Mouse (Mus musculus): ENCODE results near the gene Gm10322.

Gm10322 gene

DNA sequence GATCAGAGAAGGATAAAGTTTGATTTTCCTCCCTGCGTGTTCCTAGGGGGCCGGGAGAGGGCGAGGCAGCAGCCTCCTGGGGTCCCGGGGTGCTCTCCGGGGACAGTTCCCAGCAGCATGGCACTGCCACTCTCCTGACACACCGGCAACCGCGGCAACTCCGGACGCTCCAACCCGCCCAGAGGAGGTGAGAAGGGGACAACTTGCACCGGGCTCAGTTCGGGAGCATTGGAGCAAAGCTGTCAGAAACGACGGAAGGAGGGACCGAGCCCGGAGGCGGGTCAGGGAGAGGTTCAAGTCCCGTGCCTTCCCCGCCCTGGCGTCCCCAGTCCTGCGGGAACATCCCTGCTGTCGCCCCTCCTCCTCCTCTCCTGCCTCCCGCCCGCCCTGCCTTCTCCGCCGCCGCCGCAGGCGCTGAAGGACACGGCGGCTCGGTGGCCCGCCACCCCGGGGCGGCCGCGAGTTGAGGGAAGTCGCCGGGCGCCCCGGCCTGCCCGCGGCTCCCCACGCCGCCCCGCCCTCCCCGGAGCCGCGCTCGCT is at the start of gene Gm10322:
Gm10322 (plus strand) TSS at position 83 of the 540 bp plus-strand sequence.
- peak; percentile 67 for DNase-seq (ENCODE audit: low spot score)

DNA sequence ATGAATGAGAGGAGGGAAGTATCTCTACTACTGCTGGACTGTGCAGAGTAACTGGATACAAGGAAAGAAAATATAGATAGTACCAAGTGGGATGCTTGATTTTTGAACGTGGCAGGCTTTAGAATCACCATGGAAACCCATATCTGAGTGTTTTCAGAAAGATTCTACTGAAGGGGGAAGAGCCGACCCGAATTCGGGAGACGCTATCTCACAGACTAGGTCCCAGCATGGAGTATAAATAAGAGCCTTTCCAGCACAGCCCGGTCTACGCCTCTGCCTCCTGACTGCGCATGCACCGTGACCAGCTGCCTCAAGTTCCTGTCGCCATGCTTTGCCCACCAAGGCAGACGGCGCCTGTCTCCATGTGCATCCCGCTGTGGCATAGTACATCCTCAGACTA is 48.9 kb upstream of the Gm10322 start:
- no peak for DNase-seq (ENCODE audit: low spot score)

DNA sequence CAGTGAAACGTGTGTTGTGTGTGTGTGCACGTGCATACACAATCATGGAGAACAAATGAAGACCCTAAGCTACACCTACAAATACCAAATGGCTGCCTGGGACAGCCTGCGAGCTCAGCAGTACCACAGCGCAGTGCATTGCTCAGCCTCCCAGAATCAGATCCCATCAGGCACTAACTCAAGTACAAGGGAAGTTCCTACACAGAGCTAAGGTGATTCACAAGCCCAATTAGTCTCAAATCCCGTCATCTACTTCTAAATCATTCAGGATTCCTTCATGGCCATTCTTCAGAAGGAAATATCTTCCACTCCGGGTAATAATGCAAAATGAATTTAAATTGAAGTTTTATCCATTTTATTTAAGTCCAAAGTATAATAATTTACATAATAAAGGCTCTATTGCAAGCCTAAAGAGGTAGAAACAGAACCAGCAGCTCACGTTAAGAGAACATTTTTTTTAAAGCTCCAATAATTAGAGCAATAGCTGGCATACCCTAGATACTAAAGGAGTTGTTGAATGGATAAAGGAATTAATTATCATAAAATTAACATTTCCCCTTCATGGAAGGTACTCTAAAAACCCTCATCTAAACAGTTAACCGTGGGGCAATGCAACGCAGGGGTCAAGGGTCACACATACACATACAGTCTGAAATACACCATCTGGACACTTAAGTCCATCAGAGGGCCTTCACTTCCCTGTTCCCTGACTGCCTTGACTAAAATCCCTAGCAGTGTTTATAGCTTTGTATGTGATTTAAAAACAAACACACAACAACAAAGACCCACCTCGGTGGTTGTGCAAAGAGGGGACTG is 47.0 kb upstream of the Gm10322 start:
- DNase-seq (ENCODE audit: low spot score): no peak

DNA sequence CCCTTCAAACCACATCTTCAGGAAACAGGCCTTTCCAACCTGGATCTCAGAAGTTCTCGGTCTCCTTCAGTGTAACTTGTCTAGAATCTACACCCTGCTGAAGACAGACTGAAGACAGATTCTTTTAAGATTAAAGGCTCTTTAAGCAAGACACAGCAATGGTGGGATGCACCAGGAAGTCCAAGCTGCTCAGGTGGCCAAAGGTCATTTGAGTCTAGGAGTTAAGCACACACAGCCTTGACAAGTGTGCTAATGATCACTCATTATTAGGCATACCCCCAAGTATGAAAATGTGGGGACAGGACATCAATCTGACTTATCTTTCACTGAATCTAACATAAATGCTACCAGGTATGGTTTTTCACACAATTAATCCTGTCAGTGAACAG is 46.4 kb upstream of the Gm10322 start:
- DNase-seq (ENCODE audit: low spot score): no peak

DNA sequence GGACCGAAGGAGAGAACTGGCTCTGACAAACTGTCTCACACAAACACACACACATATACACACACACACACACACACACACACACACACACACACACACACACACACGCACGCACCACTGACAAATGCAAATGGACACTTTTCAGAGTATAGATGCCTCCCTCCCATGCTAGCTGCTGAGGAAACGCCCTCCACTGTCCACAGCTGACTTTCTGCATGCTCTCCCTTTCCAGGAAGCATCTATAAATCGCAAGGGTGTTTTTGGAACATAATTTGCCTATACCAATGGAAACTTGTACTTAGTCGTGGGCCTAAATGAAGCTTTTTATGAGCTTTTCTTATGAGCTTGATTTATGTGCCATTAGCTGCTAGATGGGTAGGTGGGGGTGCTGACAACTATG is 45.5 kb upstream of the Gm10322 start:
- no peak for DNase-seq (ENCODE audit: low spot score)

DNA sequence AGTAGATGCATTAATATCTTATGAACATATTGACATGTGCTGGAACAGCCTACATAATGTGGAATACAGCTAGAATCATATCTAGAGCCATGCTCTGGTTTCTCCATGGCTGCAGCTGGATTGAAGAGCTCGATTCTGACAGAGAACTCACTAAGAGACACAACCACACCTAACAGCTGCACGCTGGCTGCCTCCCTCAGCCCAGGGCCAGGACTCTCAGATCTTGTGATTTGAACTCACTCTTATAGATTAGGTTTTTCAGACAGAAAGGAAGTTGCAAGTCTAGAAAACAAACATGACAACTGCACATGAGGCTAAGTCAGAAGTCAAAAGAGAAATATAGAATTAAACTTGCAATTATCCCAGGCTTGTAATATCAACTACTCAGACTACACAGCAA is 45.1 kb upstream of the Gm10322 start:
- DNase-seq (ENCODE audit: low spot score): no peak

DNA sequence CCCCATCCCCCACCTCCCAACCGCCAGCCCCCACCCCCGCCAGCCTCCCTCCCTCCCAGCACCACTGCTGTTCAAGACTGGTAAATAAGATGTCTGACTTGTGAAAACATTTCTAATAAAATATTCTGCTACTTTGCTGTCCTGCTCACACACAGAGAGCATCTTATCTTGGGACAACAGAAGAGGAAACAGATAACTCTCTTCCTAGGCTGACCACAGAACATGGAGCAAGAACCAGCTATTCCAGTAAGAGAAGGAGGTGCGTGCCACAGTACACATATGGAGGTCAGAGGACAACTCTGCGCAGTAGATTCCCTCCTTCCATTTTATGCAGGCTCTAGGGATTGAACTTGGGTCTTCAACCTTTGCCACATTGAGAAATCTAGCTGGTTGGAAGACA is 44.6 kb upstream of the Gm10322 start:
- no peak for DNase-seq (ENCODE audit: low spot score)

DNA sequence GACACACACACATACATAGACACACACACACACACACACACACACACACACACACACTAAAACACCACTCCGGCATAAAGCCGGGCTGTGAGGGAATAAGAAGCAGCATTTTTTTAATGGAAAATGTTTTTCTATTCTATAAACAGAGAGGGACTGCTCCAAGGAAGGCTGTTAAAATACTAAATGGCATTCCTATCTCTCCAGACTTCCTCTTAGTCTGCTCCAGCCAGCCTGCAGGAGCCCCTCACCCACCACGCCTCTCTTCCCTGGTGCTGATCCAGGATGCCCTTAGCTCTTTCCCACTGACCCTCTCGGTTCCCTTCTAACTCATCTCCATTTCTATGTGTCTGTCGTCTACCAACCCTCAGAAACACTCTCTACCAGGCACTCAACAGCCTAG is 43.9 kb upstream of the Gm10322 start:
- no peak for DNase-seq (ENCODE audit: low spot score)

DNA sequence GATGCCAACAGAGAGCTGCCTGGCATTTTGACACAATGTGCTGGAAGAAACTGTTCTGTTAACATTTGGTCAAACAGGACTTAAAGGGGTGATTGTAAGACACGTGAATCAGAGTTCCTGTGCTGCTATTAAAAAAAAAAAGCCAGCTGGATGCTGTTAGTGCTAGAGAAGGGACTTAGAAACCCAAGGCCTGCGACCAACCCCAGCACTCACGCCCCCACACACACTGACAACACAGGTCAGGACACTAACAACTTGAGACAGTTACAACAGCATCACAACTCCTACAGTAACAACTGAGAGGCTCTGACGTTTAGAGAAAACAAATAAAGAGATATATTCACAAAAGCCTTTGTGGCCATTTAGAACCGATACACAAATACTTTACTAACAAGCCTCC is 39.6 kb upstream of the Gm10322 start:
- no peak for DNase-seq (ENCODE audit: low spot score)

DNA sequence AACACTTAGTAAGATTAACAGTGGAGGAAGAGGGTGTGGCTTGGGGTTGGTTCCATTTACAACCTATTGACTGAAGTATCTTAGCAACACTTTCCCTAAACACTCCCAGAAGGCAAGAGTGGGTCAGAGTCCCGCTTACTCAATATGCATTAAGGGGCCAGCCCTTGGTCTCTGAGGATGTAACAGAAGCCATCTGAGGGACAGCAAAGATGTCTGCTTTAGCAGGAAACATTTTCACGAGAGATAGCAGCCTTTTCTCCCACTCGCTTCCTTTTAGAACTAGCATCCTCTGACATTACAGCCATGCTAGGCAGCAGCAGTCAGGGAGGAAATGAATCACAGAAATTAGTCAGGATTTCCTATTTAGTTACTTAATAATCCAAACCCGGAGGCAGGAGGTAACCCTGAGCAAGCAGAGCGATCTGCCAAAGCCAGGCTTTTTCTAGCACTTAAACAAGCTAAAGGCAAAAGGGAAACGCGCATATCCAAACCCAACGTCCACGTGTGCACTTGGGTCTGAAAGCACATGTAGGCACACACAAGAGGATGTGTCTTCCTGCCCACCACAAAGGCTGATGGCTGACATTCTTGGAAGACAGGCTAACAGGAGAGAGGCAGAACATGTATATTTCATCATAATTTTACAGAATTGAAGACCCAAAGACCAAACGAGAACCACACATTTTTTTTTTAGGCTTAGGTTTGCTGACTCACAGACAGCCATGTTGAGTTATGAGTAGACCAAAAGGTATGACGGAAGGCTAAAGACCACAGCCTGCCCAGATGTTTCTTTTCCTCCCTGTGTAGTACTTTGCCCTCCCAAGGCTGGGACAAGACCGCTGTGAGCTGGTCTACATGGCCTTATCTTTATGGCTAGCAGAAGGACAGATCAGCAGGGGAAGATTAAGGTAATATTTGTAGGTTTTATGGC is 37.7 kb upstream of the Gm10322 start:
- peak; percentile 67 for DNase-seq (ENCODE audit: low spot score)

DNA sequence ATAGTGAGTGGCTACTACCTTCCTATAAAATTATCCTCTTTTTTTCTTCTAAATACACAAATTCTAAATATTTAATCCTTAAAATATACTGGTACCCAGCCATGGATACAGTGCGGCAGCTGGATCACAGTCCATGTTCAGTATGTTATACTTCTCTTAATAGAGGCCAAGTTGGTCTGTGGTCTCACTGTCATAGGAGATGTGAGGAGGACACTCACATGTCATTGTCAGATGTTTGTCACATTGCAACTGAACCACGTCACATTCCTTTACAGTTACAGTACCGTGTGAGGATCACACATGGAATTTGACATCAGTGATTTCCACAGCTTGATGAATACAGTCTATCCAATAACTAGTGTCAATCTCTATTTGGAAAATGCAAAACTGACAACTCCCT is 36.2 kb upstream of the Gm10322 start:
- no peak for DNase-seq (ENCODE audit: low spot score)

DNA sequence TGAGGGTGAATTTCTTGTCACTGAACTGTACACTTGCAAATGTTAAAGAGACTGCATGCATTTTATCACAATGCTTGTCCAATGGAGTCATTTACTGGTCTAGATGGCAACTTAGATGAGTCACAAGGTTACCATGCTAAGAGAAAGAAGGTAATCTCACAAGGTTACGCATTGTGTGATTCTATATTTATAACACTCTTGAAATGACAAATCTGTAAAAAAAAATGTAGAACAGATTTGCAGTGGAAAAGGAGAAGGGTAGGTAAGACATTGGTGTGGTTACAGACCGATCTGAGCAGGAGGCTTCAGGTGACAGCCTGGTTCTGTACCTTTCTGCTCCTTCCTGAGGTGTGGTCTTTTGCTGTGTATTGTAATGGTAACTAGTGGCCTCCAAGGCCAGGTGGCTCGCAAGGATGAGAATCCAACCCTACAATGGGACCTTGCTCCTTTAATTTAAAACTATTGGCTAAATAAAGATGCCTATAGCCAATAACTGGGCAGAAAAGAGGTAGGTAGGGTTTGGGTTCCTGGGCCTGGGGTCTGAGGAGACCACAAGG is 35.2 kb upstream of the Gm10322 start:
- no peak for DNase-seq (ENCODE audit: low spot score)

DNA sequence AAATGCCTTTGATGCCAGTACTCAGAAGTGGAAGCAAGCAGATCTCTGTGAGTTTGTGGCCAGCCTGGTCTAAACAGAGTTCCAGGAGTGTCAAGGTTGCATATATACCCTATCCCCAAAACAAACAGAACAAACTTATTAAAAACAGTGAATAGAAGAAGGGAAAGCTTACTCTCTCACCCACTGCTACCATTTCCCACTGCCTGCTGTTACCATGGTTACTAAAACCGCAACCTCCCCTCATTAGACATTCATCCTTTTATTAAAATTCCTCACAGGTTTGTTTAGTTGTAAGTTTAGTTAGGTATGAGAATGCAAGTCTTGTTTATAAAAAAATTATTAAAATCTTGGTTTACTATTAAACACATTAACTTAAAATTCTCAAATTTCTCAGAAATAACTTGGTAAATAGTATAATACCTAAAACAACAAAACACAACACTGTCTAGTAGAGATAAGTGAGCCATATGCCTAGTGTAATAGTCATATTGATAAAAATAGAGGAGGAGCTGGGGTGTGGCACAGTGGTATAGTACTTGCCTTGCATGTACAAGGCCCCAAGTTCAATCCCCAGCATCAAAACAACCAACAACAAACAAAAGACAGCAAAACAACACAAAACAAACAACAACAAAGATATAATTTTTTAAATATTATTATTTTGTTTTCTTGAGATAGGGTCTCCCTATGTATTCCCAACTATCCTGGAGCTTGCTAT is 33.9 kb upstream of the Gm10322 start:
- DNase-seq (ENCODE audit: low spot score): no peak

DNA sequence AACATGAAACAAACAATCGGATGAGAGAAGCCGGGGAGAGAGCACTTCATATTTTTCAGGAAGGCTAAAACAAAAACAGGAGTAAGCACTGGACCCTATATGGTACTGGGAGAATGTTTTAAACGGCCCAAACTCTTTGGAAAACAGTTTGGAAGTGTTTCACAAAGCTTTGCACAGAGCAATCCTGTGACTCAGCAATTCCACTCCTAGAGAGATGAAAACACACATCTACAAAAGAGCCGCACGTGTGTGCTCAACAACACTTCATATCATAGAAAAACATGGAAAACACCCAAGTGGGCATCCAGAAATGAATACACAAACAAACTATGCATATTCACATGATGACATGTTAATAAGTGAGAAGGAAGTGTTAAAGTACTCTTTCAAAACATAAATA is 30.2 kb upstream of the Gm10322 start:
- no peak for DNase-seq (ENCODE audit: low spot score)

DNA sequence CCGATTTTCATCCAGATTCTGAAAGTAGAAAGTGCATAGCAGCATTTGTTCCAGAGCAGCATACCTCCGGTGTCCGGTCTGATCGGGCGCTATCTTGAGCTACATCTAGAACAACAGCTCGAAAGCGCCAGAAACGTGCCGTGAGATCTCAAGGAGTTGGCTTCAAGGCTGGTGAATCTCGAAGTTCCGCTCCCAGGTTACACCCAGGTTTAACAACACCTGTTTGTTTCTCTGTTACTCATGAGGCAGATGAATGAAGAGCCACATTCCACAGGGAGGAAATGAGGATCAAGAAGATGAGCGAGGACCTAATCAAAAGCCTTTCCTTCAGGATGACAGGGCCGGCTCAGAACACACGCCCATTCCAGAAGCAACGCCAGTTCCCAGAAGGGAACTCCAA is 29.0 kb upstream of the Gm10322 start:
- no peak for DNase-seq (ENCODE audit: low spot score)

DNA sequence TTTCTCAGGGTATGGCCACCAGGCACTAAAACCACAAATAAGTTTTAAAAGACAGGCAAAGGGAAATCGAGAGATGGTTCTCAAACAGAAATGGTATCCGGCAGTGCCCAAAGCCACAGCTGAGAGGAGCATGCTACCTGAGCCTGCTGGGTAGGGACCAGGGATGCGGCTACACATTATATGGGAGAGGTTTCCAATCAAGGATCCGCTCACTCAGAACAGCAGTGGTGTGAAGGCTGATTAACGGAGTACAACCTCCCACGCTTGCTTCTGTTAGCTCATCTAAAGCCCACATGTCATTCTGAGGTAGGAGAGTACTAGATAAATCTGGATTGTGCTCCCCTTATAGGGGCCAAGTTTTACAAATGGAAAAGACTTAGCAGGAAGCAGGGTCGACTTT is 27.7 kb upstream of the Gm10322 start:
- DNase-seq (ENCODE audit: low spot score): no peak

DNA sequence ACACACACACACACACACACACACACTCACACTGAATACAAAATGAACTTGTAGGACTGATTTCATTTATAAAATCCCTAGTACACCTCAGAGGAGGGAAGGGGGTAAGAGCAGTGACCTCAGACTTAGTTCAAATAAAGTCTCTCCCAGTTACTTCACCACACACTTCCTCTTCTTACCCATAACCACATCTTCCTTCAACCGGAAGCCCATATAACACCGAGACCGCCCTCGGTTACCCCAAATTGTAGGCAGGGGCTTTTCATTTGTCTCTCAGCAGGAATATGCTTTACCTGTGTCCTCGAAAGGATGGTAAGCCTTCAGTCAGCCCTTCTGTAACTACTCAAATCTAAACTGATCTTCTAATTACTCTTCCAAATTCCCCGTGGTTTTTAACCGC is 26.4 kb upstream of the Gm10322 start:
- DNase-seq (ENCODE audit: low spot score): no peak

DNA sequence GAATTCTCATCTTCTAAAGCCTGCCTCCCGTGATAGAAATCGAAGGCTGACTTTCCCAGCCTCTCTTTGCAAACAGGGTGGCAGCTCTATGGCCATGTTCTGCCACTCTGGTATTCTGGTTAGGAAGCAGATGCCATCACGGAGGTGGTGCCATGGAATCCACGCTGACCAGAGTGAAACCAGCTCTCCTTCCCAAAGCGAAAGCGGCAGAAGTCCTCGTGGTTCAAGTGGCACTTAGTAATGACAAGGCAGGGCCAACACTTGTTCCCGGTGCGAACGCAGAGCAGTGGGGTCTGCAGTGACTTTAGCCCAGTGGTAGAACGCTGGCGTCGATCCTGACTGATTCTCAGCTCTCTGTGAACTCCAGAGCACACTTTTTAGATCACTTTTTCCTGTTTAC is 26.0 kb upstream of the Gm10322 start:
- no peak for DNase-seq (ENCODE audit: low spot score)

DNA sequence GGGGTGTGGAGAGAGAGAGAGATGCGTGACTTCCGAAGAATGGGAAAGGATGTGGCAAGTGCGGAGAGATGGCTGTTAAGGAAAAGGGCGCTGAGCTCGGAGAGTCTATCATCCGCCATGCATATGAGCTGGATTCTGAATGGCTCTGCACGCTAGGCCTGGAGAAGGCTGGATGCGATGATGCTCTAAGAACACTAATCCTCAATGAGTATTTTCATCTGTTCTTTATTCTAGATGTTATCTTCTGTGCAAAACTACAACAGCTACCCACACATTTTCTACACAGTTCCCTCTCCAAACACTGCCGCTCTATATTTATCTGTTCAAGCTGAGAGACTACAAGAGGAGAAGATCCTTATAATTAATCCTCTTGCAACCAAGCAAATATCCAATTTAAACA is 25.3 kb upstream of the Gm10322 start:
- DNase-seq (ENCODE audit: low spot score): no peak

DNA sequence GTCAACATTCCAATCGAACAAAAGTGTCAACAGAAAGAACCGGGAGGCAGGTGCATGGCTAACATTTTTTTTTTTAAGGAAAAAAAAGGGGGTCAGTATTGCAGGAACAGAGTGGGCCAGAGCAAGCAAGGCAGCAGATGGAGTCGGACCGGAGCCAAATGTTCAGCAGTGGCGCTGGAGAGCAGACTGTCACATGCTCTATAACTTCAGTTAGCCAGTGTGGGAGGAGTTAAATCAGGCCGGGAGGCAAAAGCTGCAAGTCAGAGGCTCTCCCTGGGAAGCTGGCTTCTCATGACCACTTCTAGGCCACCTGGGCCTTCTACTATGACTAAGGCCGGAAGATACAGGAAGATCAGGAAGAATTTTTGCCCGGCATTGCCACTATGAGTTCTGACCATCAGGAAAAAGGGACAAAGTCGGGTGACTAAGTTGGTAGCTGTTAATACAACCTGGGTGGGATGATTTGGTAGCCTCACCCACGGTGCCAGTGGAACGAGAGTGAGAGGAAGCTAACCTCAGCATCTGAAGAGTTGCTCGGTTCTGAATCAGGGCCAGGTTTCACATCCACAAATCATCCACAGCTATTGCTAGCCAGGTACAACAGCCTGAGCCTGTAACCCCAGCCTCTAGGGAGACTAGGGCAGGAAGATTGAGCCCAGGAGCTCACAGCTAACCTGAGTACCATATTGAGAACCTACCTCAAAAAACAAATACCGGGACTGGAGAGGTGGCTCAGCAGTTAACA is 21.9 kb upstream of the Gm10322 start:
- no peak for DNase-seq (ENCODE audit: low spot score)

DNA sequence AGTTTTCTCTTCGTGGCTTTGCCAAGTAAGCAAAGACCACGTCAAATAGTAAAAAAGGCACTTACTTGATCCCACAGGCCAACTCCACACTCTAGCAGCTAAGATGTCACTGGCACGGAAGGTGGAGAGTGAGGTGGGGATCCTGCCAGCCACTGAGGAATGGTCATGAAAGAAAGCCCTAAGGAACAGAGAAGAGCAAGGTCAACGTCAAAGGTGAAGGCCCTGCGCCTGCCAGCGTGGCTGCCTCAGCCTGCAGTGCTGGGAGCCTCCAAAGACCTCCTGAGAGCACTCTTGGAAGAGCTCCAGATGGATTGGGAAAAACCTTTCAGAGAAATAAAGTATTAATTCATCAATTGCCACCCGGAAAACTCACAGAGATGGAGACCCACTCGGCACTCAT is 15.3 kb upstream of the Gm10322 start:
- DNase-seq (ENCODE audit: low spot score): no peak

Measured in embryo, embryonic 10 days (tissue).